Mouse (Mus musculus): ENCODE data around the gene Slc22a29.
A peak's percentile ranks its signal among the peaks of the same experiment; 100 is the strongest.
"Not testable (repeated sequence)": the region's sequence is repeated elsewhere in the genome, so short reads cannot be mapped to it uniquely, and the experiment has no call there.

Slc22a29 gene

GRCm38 (mm10) chr19:8218800-8219199, at the start of gene Slc22a29:
Gene Slc22a29, minus strand, starts transcription at chr19:8218900.
- no peak for DNase-seq

- peak; percentile 1 to 25 for DNase-seq
These were observed 46.6 kb upstream of the Slc22a29 start for GRCm38 (mm10) chr19:8265324-8265723.

GRCm38 (mm10) chr19:8252705-8253037, 34.0 kb upstream of the Slc22a29 start:
- no peak for DNase-seq

- DNase-seq = peak; percentile 62 to 71
These were observed 33.4 kb upstream of the Slc22a29 start for GRCm38 (mm10) chr19:8251896-8252704.

- peak in 1 of 2 experiments; percentile 37 for DNase-seq
These were observed 10.2 kb upstream of the Slc22a29 start for GRCm38 (mm10) chr19:8228916-8229315.

- DNase-seq = no peak
These were observed 69.7 kb downstream of the Slc22a29 start for GRCm38 (mm10) chr19:8148787-8149523.

- peak in 1 of 2 experiments; percentile 18 for DNase-seq
These were observed 76.0 kb downstream of the Slc22a29 start for GRCm38 (mm10) chr19:8142716-8143115.

GRCm38 (mm10) chr19:8134127-8134841, 84.4 kb downstream of the Slc22a29 start:
- DNase-seq = not testable (repeated sequence)

- not testable (repeated sequence) for DNase-seq
These were observed 86.8 kb downstream of the Slc22a29 start, which contains the start of gene Slc22a28 for GRCm38 (mm10) chr19:8131881-8132280. Gene Slc22a28, minus strand, starts transcription at chr19:8131982.
